Mouse (Mus musculus): ENCODE measurements around the gene Olfr568.

GRCm38 (mm10) chr7:102855807-102856206 is 21.1 kb upstream of the Olfr568 start:
- TF ChIP-seq CTCF (conservative IDR thresholded peaks at IDR 0.05; ENCODE audit: low read length) (no peak), NANOG (IDR thresholded peaks at IDR 0.05; ENCODE audit: borderline replicate concordance, low read length) (no peak), POU5F1 (IDR thresholded peaks at IDR 0.05; ENCODE audit: borderline replicate concordance, low read length) (no peak)

Measured in E14TG2a.4 (cell line).